Mouse (Mus musculus): ENCODE data around the gene Lsm7. TPM values are rescaled to one million over a fixed set of nuclear protein-coding genes. Genes with fewer than 3 reads are reported as not detected.

The Lsm7 gene
- polyA plus RNA-seq, 1 experiment from 2014 or later = 351 TPM

DNA sequence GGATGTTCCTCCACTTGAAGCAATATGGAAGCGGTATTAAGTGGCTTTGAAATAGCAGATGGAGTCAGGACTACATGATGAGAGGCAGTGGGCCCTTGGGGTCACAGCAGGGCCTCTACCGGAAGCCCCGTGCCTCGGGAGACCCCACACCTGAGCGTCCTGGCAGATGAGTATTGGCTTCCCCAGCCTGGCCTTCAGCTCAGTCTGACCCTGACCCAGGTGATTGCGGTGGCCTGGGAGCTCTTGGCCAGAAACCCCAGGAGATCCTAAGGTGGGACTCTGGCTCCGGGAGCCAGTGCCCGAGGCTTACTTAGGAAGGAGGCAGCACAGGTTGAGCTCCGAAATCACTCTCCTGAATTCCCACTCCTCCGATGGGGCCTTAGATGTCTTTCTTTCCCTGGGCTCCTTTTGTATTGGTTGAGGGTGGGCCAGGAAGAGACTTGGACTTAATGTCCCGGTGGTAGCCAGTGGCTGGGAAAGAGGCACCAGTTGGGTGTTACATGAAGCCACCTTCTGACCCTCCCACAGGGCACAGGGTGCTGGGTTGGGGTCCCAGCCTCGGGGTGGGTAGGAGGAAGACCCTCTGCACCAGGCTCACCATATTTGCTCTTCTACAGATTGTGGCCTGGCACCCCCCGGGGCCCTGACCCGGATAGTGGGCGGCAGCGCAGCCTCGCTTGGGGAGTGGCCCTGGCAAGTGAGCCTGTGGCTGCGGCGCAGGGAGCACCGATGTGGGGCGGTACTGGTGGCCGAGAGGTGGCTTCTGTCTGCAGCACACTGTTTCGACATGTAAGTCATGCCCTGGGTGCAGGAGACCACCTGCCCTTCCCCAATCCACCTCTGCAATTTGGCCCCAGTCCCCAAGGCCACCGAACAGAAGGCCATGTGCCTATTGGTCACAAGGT lies 41.8 kb upstream of the Lsm7 start:
- 76% methylated on average over 24 of the region's 24 CpGs for WGBS
- Histone ChIP-seq H3K4me3 (0 out of 2 replicates have a peak overlapping the region, but pooled peaks have one; percentile 4), H3K27ac (no peak overlapping the region), H3K27me3 (ENCODE audit: poor library complexity, severe bottlenecking) (peaks cover 12% of the 10 kb centered on the region), H3K4me1 (peaks cover 30% of the 10 kb centered on the region), H3K36me3 (replicated peaks) (peaks cover 32% of the 10 kb centered on the region), H3K9me3 (peaks cover 11% of the 10 kb centered on the region)
- no peak for DNase-seq (ENCODE audit: extremely low spot score, low spot score)

DNA sequence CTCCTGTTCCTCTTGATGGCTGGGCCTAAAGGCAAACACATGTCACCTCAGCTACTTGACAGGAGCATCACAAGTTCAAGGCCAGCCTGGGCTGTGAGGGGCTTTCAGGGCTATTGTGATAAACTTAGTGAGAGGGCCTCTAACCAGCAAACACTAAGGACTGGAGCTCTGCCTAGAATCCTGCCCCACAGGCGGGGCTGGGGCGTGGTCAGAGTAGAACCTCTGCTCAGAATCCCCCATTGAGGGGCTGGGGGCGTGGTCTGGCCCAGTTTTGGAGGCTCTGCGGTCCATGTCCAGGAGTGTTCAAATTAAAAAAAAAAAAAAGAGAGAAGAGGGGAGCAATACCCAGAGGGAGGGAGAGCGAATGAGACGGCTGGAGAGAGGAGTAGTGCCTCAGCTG lies 40.7 kb upstream of the Lsm7 start:
- no peak for DNase-seq (ENCODE audit: extremely low spot score, low spot score)

DNA sequence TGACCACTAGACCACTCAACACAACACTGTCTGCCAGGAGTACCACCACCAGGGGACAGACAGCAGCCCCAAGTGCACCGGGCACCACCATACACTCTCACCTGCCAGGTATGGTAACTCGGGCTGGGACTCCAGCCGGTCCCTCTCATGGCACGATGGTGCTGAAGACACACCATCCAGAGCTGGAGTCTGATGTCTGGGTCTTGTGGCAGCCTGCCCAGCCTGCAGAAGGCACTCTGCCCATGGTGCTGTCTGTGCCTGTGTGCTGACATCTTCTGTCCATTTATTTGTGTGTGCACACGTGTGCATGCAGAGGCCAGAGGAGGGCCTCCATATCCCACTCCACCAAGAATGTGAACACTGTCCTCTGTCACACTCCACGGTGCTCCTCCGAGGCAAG lies 40.1 kb upstream of the Lsm7 start:
- Histone ChIP-seq H3K27me3 (ENCODE audit: poor library complexity, severe bottlenecking) (peaks cover 18% of the 10 kb centered on the region), H3K4me1 (peaks cover 26% of the 10 kb centered on the region), H3K4me3 (no peak overlapping the region), H3K9me3 (peaks cover 11% of the 10 kb centered on the region), H3K27ac (no peak overlapping the region), H3K36me3 (replicated peaks) (peaks cover 26% of the 10 kb centered on the region)
- 91% methylated on average over 7 of the region's 7 CpGs for WGBS
- DNase-seq (ENCODE audit: extremely low spot score, low spot score) = no peak

More for the DNA sequence above, 40.7 kb upstream of the Lsm7 start:
- Histone ChIP-seq H3K27me3 (ENCODE audit: poor library complexity, severe bottlenecking) (peaks cover 12% of the 10 kb centered on the region), H3K27ac (no peak overlapping the region), H3K4me1 (peaks cover 27% of the 10 kb centered on the region), H3K9me3 (peaks cover 11% of the 10 kb centered on the region), H3K4me3 (no peak overlapping the region), H3K36me3 (replicated peaks) (peaks cover 26% of the 10 kb centered on the region)
- 88% methylated on average over 6 of the region's 6 CpGs for WGBS

DNA sequence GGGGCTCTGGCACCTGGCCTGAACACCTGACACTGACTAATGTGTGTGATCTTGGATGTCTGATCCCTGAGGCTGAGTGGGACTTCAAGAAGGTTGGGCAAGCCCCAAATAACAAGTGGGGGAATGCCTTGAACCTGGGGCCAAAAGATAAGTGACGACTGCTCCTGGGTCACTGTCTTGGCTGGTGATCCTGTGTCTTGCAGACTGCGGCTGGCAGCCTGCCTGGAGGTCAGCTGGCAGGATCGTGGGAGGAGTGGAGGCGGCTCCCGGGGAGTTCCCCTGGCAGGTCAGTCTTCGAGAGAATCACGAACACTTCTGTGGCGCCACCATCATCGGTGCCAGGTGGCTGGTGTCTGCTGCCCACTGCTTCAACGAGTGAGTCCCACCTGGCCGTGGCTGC lies 32.2 kb upstream of the Lsm7 start:
- H3K9me3 ChIP-seq = peaks cover 2% of the 10 kb centered on the region
- H3K36me3 ChIP-seq (replicated peaks) = no peaks in the 10 kb centered on the region

DNA sequence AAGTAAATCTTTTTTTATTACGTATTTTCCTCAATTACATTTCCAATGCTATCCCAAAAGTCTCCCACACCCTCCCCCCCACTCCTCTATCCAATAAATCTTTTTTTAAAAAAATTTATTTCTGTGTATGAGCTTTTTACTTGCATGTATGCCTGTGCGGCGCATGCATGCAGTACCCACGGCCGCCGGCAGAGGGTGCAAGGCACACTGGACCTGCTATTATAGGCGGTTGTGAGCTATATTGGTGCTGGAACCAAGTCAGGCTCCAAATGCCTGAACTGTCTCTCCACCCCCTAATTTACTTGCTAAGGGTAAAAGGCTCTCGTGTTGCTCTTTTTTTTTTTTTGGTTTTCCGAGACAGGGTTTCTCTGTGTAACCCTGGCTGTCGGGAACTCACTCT lies 26.3 kb upstream of the Lsm7 start:
- H3K9me3 ChIP-seq = no peaks in the 10 kb centered on the region
- DNase-seq (ENCODE audit: extremely low spot score, low spot score) = peak; percentile 79
- H3K27me3 ChIP-seq (ENCODE audit: poor library complexity, severe bottlenecking) = no peaks in the 10 kb centered on the region
- 26% methylated on average over 10 of the region's 10 CpGs for WGBS
- H3K36me3 ChIP-seq (replicated peaks) = no peaks in the 10 kb centered on the region
- H3K4me1 ChIP-seq = peaks cover 11% of the 10 kb centered on the region
- no peak overlapping the region for H3K4me3 ChIP-seq
- H3K27ac ChIP-seq = no peak overlapping the region

More for the DNA sequence above, 32.2 kb upstream of the Lsm7 start:
- 0 out of 2 replicates have a peak, but pooled peaks cover 3% of the 10 kb centered on the region for H3K4me1 ChIP-seq
- DNase-seq (ENCODE audit: extremely low spot score, low spot score) = no peak
- no peak overlapping the region for H3K27ac ChIP-seq
- peaks cover 36% of the 10 kb centered on the region for H3K27me3 ChIP-seq (ENCODE audit: poor library complexity, severe bottlenecking)
- WGBS = 85% methylated on average over 11 of the region's 11 CpGs
- H3K4me3 ChIP-seq = no peak overlapping the region

DNA sequence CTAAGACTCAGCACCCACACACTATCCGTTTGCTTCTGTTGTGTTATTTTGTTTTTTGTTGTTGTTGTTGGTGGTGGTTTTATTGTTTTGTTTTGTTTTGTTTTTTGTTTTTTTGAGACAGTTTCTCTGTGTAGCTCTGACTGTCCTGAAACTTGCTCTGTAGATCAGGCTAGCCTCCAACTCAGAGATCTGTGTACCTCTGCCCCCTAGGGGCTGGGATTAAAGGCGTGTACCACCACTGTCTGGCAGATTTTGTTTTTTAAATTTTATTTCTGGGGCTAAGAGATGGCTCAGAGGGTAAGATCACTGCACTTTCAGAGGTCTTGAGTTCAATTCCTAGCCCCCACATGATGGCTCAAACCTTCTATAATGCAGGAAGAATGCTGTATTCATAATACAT lies 25.9 kb upstream of the Lsm7 start:
- Histone ChIP-seq H3K4me1 (peaks cover 12% of the 10 kb centered on the region), H3K27me3 (ENCODE audit: poor library complexity, severe bottlenecking) (no peaks in the 10 kb centered on the region), H3K9me3 (no peaks in the 10 kb centered on the region), H3K36me3 (replicated peaks) (no peaks in the 10 kb centered on the region), H3K27ac (no peak overlapping the region), H3K4me3 (no peak overlapping the region)
- WGBS = 76% methylated on average over 2 of the region's 2 CpGs
- DNase-seq (ENCODE audit: extremely low spot score, low spot score) = no peak

DNA sequence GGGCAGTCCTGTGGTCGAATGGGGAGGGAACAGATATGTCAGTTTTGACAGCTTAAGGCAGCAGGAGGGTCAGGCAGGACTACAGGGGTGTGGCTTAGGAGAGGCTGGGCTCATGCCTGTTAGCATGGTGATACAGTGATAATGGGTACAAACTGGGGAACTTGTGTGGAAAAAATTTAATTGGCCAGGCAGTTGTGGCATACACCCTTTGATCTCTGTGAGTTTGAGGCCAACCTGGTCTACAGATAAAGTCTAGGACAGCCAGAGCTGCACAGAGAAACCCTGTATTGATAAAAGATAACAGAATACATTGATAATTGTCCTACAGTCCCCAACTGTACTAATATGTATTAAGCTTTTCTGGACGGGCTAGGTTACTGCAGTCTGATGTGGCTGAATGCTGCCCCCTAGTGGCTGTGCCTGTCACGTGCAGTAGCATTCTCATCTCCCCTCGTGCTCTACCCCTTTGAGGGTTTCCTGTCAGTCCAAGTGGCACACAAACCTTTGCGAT lies 25.2 kb upstream of the Lsm7 start:
- no peaks in the 10 kb centered on the region for H3K36me3 ChIP-seq (replicated peaks)
- 24% methylated on average over 5 of the region's 5 CpGs for WGBS

DNA sequence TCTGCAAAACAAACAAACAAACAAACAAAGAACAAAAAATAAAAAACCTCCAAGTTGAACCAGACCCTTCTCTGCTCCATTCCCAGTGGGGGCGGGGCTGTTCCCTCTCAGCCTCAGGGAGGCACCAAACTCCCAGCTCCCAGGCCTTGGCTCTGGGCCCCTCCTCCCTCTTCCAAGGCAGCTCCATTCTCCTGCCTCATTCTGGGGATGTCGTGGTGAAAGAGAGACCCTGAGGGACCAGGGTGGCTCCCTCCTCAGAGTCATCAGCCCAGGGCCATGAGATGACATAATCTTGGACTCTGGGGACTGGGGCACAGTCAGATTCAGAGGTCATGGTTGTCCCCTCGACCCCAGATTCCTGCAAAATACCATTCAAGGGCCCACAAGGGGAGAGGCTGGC lies 21.6 kb upstream of the Lsm7 start:
- Histone ChIP-seq H3K9me3 (no peaks in the 10 kb centered on the region), H3K27me3 (ENCODE audit: poor library complexity, severe bottlenecking) (peaks cover 10% of the 10 kb centered on the region; the same call in 1 of the 2 replicates), H3K4me3 (no peak overlapping the region; the same call in 1 of the 2 replicates), H3K4me1 (peaks cover 24% of the 10 kb centered on the region), H3K36me3 (replicated peaks) (no peaks in the 10 kb centered on the region), H3K27ac (peak overlapping the region; percentile 53; the same call in 1 of the 2 replicates)
- no peak for DNase-seq (ENCODE audit: extremely low spot score, low spot score)
- WGBS = 21% methylated on average over 3 of the region's 3 CpGs

More for the DNA sequence above, 25.2 kb upstream of the Lsm7 start:
- Histone ChIP-seq H3K9me3 (no peaks in the 10 kb centered on the region), H3K4me1 (peaks cover 10% of the 10 kb centered on the region), H3K4me3 (no peak overlapping the region), H3K27me3 (ENCODE audit: poor library complexity, severe bottlenecking) (no peaks in the 10 kb centered on the region), H3K27ac (no peak overlapping the region)
- peak; percentile 77 for DNase-seq (ENCODE audit: extremely low spot score, low spot score)

DNA sequence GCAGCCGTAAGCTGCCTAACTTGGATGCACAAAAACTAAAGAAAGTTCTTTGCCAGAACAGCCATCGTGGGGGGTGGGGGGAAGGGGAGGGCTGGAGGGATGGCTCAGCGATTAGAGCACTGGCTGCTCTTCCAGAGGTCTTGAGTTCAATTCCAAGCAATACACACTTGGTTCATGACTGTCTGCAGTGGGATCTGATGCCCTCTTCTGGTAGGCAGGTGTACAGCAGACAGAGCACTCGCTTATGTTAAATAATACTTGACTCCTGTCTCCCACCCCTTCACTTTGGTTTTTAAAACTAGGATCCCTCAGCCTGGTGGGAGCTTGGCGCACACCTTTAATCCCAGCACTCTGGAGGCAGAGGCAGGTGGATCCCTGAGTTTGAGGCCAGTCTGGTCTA lies 21.0 kb upstream of the Lsm7 start:
- peaks cover 24% of the 10 kb centered on the region for H3K4me1 ChIP-seq
- H3K27me3 ChIP-seq (ENCODE audit: poor library complexity, severe bottlenecking) = peaks cover 10% of the 10 kb centered on the region; the same call in 1 of the 2 replicates
- no peaks in the 10 kb centered on the region for H3K36me3 ChIP-seq (replicated peaks)
- no peaks in the 10 kb centered on the region for H3K9me3 ChIP-seq
- peak; percentile 58 for DNase-seq (ENCODE audit: extremely low spot score, low spot score)
- no peak overlapping the region for H3K27ac ChIP-seq
- no peak overlapping the region; the same call in 1 of the 2 replicates for H3K4me3 ChIP-seq
- WGBS = 28% methylated on average over 5 of the region's 5 CpGs

DNA sequence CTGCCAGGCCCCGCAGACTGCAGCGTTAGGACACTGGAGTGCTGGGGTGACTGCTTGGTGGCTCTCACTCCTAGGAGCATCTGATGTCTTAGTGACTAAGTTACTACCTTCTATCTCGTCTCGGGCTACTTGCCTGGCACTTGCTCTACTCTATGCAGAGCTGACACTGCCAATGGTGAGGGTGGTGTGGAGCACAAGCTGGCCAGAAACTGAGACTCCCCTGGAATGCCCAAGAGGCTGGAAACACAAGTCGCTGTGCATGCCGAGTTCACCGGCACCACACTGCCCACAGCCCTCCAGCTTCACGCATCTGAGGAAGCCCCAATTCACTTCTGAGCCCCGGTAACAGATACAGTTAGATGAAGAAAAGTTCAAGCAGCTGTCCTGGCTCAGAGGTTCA lies 19.0 kb upstream of the Lsm7 start:
- H3K4me3 ChIP-seq = no peak overlapping the region
- peaks cover 10% of the 10 kb centered on the region; the same call in 1 of the 2 replicates for H3K27me3 ChIP-seq (ENCODE audit: poor library complexity, severe bottlenecking)
- peaks cover 24% of the 10 kb centered on the region for H3K4me1 ChIP-seq
- no peak overlapping the region for H3K27ac ChIP-seq
- no peaks in the 10 kb centered on the region for H3K36me3 ChIP-seq (replicated peaks)
- no peak for DNase-seq (ENCODE audit: extremely low spot score, low spot score)
- 83% methylated on average over 9 of the region's 9 CpGs for WGBS
- no peaks in the 10 kb centered on the region for H3K9me3 ChIP-seq

DNA sequence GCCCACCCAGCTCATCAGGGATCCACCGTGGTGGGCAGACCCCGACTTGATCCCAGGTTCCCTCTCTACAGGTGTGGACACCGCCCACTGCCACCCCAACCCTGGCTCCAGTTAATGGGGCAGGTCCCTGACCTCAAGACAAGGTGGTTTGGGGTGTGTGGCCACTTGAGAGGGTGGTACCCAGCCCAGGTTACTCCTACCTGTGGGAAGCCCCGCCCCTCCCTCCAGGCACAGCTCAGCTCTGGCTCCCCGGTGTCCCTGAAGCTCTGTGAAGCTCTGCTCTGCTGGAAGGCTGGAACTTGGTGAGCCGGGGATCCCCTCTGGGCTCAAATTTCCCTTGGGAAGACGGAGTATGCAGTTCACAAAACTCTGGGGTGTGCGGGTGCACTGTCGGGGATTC lies 16.6 kb upstream of the Lsm7 start, which contains the start of gene Tmprss9:
TSS of gene Tmprss9 (plus strand) at position 268 of the 400 bp plus-strand sequence.
- WGBS = 37% methylated on average over 9 of the region's 9 CpGs
- no peak for DNase-seq (ENCODE audit: extremely low spot score, low spot score)
- Histone ChIP-seq H3K4me1 (peaks cover 19% of the 10 kb centered on the region), H3K4me3 (no peak within 1 kb of the TSS), H3K27me3 (ENCODE audit: poor library complexity, severe bottlenecking) (peaks cover 10% of the 10 kb centered on the region; the same call in 1 of the 2 replicates), H3K36me3 (replicated peaks) (peaks cover 23% of the 10 kb centered on the region), H3K27ac (no peak within 1 kb of the TSS), H3K9me3 (no peaks in the 10 kb centered on the region)

DNA sequence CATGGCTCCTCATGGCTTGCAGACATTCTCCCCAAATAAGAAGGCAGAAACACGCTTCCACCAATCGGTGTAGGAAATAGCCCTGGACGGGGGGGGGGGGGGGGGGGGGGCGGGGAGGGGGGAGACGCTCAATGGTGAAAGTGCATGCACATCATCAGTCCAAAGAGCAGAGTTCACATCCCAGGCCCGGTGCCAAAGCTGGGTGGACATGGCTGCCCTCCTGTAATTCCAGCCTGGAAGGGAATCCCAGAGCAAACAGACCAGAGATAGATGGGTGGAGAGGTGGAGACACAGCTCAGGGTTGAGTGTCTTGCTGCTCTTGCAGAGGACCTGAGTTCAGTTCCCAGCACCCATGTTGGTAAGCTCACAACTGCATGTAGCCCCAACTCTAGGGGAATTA lies 16.0 kb upstream of the Lsm7 start:
- peaks cover 10% of the 10 kb centered on the region; the same call in 1 of the 2 replicates for H3K27me3 ChIP-seq (ENCODE audit: poor library complexity, severe bottlenecking)
- H3K4me3 ChIP-seq = no peak overlapping the region
- H3K4me1 ChIP-seq = peaks cover 14% of the 10 kb centered on the region
- H3K9me3 ChIP-seq = no peaks in the 10 kb centered on the region
- WGBS = 83% methylated on average over 3 of the region's 6 CpGs
- DNase-seq (ENCODE audit: extremely low spot score, low spot score) = no peak
- H3K27ac ChIP-seq = no peak overlapping the region
- peaks cover 29% of the 10 kb centered on the region for H3K36me3 ChIP-seq (replicated peaks)

DNA sequence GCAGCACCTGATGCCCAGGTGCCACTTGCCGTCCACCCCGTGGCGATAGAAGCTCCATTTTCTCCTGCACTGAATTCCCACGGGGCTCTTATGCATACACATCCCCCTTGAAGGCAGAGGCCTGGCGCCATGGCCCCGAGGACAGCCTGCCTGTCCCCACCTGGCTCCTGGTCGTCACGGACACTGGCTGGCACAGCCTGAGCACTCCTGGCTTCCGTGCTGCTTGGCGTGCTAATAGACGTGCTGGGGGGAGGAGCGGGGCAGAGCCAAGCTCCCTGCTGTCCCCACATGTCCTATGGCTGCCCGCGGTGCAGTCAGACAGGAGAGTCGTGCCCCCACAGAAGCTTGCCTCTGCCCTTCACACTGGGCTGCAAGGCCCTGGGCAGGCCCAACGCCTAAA lies 9.4 kb upstream of the Lsm7 start:
- H3K27me3 ChIP-seq (ENCODE audit: poor library complexity, severe bottlenecking) = no peaks in the 10 kb centered on the region
- peaks cover 78% of the 10 kb centered on the region for H3K36me3 ChIP-seq (replicated peaks)
- H3K4me1 ChIP-seq = 0 out of 2 replicates have a peak, but pooled peaks cover 3% of the 10 kb centered on the region
- WGBS = 91% methylated on average over 16 of the region's 16 CpGs
- H3K4me3 ChIP-seq = no peak overlapping the region
- no peak overlapping the region for H3K27ac ChIP-seq
- H3K9me3 ChIP-seq = no peaks in the 10 kb centered on the region
- no peak for DNase-seq (ENCODE audit: extremely low spot score, low spot score)
